Mouse (Mus musculus): ENCODE results near the gene Supt5.

GRCm38 (mm10) chr7:28372251-28373108 lies 33.9 kb upstream of the Supt5 start, which contains the start of gene Plekhg2:
- TF ChIP-seq RAD21 (IDR thresholded peaks at IDR 0.05; ENCODE audit: low read depth, low read length): peak; percentile 19
- TF ChIP-seq POLR2A (IDR thresholded peaks at IDR 0.05; ENCODE audit: control insufficient read depth in 1 of 2, insufficient read depth in 1 of 2, low read depth in 1 of 2, low read length in 2 of 2, poor library complexity in 1 of 2): peak; percentile 56 to 63; a peak in 1 of 4 replicates
- no peak for TF ChIP-seq EP300 (IDR thresholded peaks at IDR 0.05; ENCODE audit: low read depth in 1 of 2, low read length in 2 of 2)
- TF ChIP-seq ZMIZ1 (IDR thresholded peaks at IDR 0.05; ENCODE audit: low read depth, low read length): no peak; the same call in 1 of the 2 replicates
- TF ChIP-seq HCFC1 (IDR thresholded peaks at IDR 0.05; ENCODE audit: low read depth, low read length): peak; percentile 65
- peak; percentile 52 to 85 (median 68); a peak in 5 of 6 replicates for TF ChIP-seq CTCF (IDR thresholded peaks at IDR 0.05 in 2 of 3, conservative IDR thresholded peaks at IDR 0.05 in 1 of 3; ENCODE audit: control insufficient read depth in 1 of 3, insufficient read depth in 1 of 3, low read depth in 2 of 3, low read length in 3 of 3, poor library complexity in 1 of 3, severe bottlenecking in 1 of 3)
- TF ChIP-seq NELFE (IDR thresholded peaks at IDR 0.05; ENCODE audit: low read depth, low read length): peak; percentile 43; the same call in 1 of the 2 replicates
- TF ChIP-seq GATA1 (IDR thresholded peaks at IDR 0.05; ENCODE audit: low read depth, low read length): no peak
- TF ChIP-seq USF1 (IDR thresholded peaks at IDR 0.05; ENCODE audit: low read depth, low read length): no peak

All from MEL (cell line).